Mouse (Mus musculus) megakaryocyte, embryonic 14.5 days (primary cell): Measurements from ENCODE around the gene Gm13128.
"Not testable (repeated sequence)": the region's sequence is repeated elsewhere in the genome, so short reads cannot be mapped to it uniquely, and the experiment has no call there.

ENCODE experiments used
- FLI1 ChIP-seq: IDR thresholded peaks from 2 replicates; pipeline ENCODE4 v1.6.1; 2012; ENCODE audit warnings: low read length, inconsistent platforms, mixed read lengths
- GATA1 ChIP-seq: IDR thresholded peaks from 3 replicates; pipeline ENCODE4 v1.6.1; 2012; ENCODE audit warnings: mixed read lengths, low read length, inconsistent platforms, borderline replicate concordance

GRCm38 (mm10) chr4:144357642-144358041 is 27.6 kb downstream of the Gm13128 start, which contains the start of gene Gm13119:
- not testable (repeated sequence) for TF ChIP-seq GATA1, FLI1
